Mouse (Mus musculus) CH12.LX (cell line): ENCODE results near the gene Apom. TPM values are rescaled to one million over a fixed set of nuclear protein-coding genes. Genes with fewer than 3 reads are reported as not detected.

Experiments used
- DNase-seq: peaks from one replicate; pipeline ENCODE4 v3.0.0-alpha.2; 2013; ENCODE audit errors: extremely low read depth
- H3K27ac ChIP-seq: 2 replicates; pipeline ENCODE4 v1.5.1; 2012; ENCODE audit warnings: low read depth, mild to moderate bottlenecking, control low read depth, moderate library complexity; ENCODE audit not compliant: insufficient read depth
- H3K27me3 ChIP-seq: replicated peaks from 2 replicates; pipeline ENCODE3; 2012; ENCODE audit warnings: inconsistent platforms
- H3K36me3 ChIP-seq, 2 experiments: replicated peaks in 1 of 2; 2 replicates each; pipeline versions ENCODE3 to v1.6.1; 2012; ENCODE audit warnings: inconsistent platforms in 1 of 2, low read length in 1 of 2, mild to moderate bottlenecking in 1 of 2, mixed read lengths in 1 of 2, moderate library complexity in 1 of 2; ENCODE audit not compliant: control insufficient read depth in 1 of 2, insufficient read depth in 1 of 2
- H3K4me1 ChIP-seq, 2 experiments: 2 replicates each; pipeline ENCODE4 v1.6.1; 2012; ENCODE audit warnings: inconsistent platforms in 1 of 2, moderate library complexity in 1 of 2; ENCODE audit not compliant: insufficient read depth in 2 of 2, control insufficient read depth in 1 of 2
- H3K4me2 ChIP-seq: 2 replicates; pipeline ENCODE4 v1.6.1; 2012; ENCODE audit warnings: low read depth, mild to moderate bottlenecking, control low read depth; ENCODE audit not compliant: poor library complexity, insufficient read depth, severe bottlenecking
- H3K4me3 ChIP-seq, 3 experiments: fragments of 150-350 bp in 1 of 3; sonication (generic) in 1 of 3; replicated peaks in 1 of 3; 2 replicates each; pipeline versions ENCODE3 to v1.5.1; 2011 to 2012; ENCODE audit warnings: low read depth in 2 of 3, low read length in 2 of 3, mild to moderate bottlenecking in 2 of 3, moderate library complexity in 2 of 3, control low read depth in 1 of 3, improper control_type of control experiment in 1 of 3, inconsistent platforms in 1 of 3, mixed read lengths in 1 of 3; ENCODE audit not compliant: poor library complexity in 1 of 3
- H3K79me2 ChIP-seq: replicated peaks from 2 replicates; pipeline ENCODE4 v1.6.1; 2012; ENCODE audit warnings: mild to moderate bottlenecking, moderate library complexity; ENCODE audit not compliant: control insufficient read depth, poor library complexity, insufficient read depth, severe bottlenecking; ENCODE audit errors: extremely low read depth
- H3K9ac ChIP-seq: 2 replicates; pipeline ENCODE4 v1.6.1; 2012; ENCODE audit warnings: low read depth, mild to moderate bottlenecking, control low read depth, moderate library complexity; ENCODE audit not compliant: insufficient read depth
- H3K9me3 ChIP-seq: replicated peaks from 2 replicates; pipeline ENCODE3; 2012; ENCODE audit warnings: low read length, inconsistent platforms, mixed read lengths
- BHLHE40 ChIP-seq: IDR thresholded peaks from 2 replicates; pipeline ENCODE4 v1.6.1; 2011; ENCODE audit warnings: mild to moderate bottlenecking, low read depth, low read length, improper control_type of control experiment
- CHD1 ChIP-seq: IDR thresholded peaks from 2 replicates; pipeline ENCODE4 v1.6.1; 2012; ENCODE audit warnings: low read depth, low read length, improper control_type of control experiment, inconsistent platforms
- CHD2 ChIP-seq: IDR thresholded peaks from 2 replicates; pipeline ENCODE4 v1.6.1; 2011; ENCODE audit warnings: low read length, improper control_type of control experiment
- CTCF ChIP-seq, 2 experiments: IDR thresholded peaks in 1 of 2; conservative IDR thresholded peaks in 1 of 2; 2 replicates each; pipeline ENCODE4 v1.5.1; 2011 to 2012; ENCODE audit warnings: low read depth in 2 of 2, low read length in 2 of 2, improper control_type of control experiment in 1 of 2, inconsistent platforms in 1 of 2, mild to moderate bottlenecking in 1 of 2, moderate library complexity in 1 of 2
- E2F4 ChIP-seq: IDR thresholded peaks from 2 replicates; pipeline ENCODE4 v1.6.1; 2011; ENCODE audit warnings: low read depth, low read length, improper control_type of control experiment; ENCODE audit not compliant: insufficient replicate concordance
- GABPA ChIP-seq: IDR thresholded peaks from 2 replicates; pipeline ENCODE4 v1.6.1; 2012; ENCODE audit warnings: low read depth, low read length, improper control_type of control experiment, inconsistent platforms; ENCODE audit not compliant: insufficient replicate concordance
- IRF4 ChIP-seq: IDR thresholded peaks from 2 replicates; pipeline ENCODE4 v1.6.1; 2014; ENCODE audit warnings: low read depth, mild to moderate bottlenecking, inconsistent platforms, low read length, improper control_type of control experiment
- KAT2A ChIP-seq: IDR thresholded peaks from 2 replicates; pipeline ENCODE4 v1.6.1; 2012; ENCODE audit warnings: low read length, improper control_type of control experiment, inconsistent platforms; ENCODE audit not compliant: insufficient replicate concordance
- MXI1 ChIP-seq: IDR thresholded peaks from 2 replicates; pipeline ENCODE4 v1.6.1; 2011; ENCODE audit warnings: mild to moderate bottlenecking, low read depth, low read length, improper control_type of control experiment
- MYC ChIP-seq: IDR thresholded peaks from 2 replicates; pipeline ENCODE4 v1.6.1; 2011; ENCODE audit warnings: low read depth, mild to moderate bottlenecking, improper control_type of control experiment, low read length
- NRF1 ChIP-seq: IDR thresholded peaks from 2 replicates; pipeline ENCODE4 v1.6.1; 2014; ENCODE audit warnings: low read depth, mild to moderate bottlenecking, inconsistent platforms, low read length, improper control_type of control experiment, moderate library complexity
- RAD21 ChIP-seq: IDR thresholded peaks from 2 replicates; pipeline ENCODE4 v1.6.1; 2011; ENCODE audit warnings: low read depth, mild to moderate bottlenecking, low read length, improper control_type of control experiment, moderate library complexity
- SMC3 ChIP-seq: IDR thresholded peaks from 2 replicates; pipeline ENCODE4 v1.6.1; 2011; ENCODE audit warnings: low read depth, low read length, improper control_type of control experiment
- ZMIZ1 ChIP-seq: IDR thresholded peaks from 2 replicates; pipeline ENCODE4 v1.6.1; 2012; ENCODE audit warnings: low read depth, mild to moderate bottlenecking, inconsistent platforms, low read length, improper control_type of control experiment
- dilution Hi-C: fragments of 300-500 bp; cut with MboI; formaldehyde crosslinking; loops from 2 replicates; pipeline ENCODE4 v1.14.3; 2020; ENCODE audit warnings: low sequenced_read_pairs; ENCODE audit not compliant: extremely low pct_unique_long_range_greater_than_20kb, extremely low pct_ligation_motif_present
- in situ Hi-C: fragments of 300-500 bp; cut with MboI; formaldehyde crosslinking; loops from 3 replicates; pipeline ENCODE4 v1.14.3; 2019; ENCODE audit warnings: low sequenced_read_pairs, low pct_ligation_motif_present, low pct_unique_long_range_greater_than_20kb, mixed read lengths
- polyA plus RNA-seq: library from polyadenylated mRNA; unstranded; fragments of >175 nt; gene quantifications from 2 replicates; pipeline ENCODE4 v1.2.1, GENCODE M21; 2012; ENCODE audit warnings: low read depth; ENCODE audit not compliant: insufficient read length
- total RNA-seq, 2 experiments: library from RNA; depleted of rRNA; stranded (reverse); fragments of 300-350 nt in 1 of 2; fragments of >200 nt in 1 of 2; gene quantifications; 2 replicates each; pipeline ENCODE4 v1.2.3; 2012 to 2014

Apom gene
- total and polyA plus RNA-seq, 3 experiments, result 0.39 TPM; not detected in 2

DNA sequence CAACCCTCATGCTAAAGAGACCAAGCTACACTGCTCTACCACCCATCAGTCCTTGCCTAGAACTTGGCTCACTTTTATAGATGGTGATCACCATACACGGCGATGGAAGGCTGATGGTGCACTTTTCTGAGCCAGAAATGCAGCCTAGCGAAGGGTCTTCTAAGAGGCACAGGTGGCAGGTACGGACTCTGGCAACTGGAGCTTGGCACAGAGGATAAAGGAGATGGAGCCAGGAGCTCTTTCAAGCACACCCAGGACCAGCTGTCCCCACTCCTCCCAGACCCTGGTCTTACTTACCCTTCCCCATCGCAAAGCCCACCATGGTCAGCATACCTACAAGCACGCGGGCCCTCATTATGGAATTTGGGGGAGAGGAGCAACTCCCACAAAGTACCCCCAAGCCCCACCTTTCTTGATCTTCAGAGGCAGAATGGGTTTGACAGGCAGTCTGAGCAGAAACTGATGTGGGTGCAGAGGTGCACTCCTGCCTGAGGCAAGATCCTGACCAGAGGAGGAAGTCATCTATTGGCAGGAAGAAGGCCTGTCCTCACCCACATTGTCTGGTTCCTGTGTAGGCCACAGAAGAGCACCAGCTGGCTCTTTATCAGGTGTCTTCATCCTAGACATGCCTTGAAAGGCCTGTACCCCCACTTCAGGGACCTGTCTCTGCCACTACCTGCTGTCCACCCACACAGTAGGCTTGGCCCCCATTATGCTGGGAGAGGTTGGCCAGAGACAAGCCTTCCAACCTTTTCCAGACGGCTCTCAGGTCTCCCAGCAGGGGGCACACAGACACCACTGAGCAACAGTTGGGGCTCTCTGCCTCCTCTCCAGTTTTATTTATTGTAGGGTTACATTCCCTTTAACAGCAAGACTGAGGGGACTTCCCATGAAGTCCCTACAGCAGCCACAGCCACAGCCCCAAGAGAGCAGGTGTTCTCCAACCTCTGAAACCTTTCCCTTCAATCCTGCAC is 16.5 kb downstream of the Apom start, which contains the start of gene Ly6g5b:
Ly6g5b (minus strand) TSS at position 383 of the 974 bp plus-strand sequence.
- Histone ChIP-seq H3K27me3 (no peaks in the 10 kb centered on the region), H3K36me3 (peaks cover 44 to 59% of the 10 kb centered on the region in 2 experiments), H3K9ac (no peak within 1 kb of the TSS), H3K4me3 (no peak within 1 kb of the TSS), H3K79me2 (peaks cover 11% of the 10 kb centered on the region), H3K4me2 (no peak within 1 kb of the TSS), H3K27ac (no peak within 1 kb of the TSS), H3K9me3 (no peaks in the 10 kb centered on the region), H3K4me1 (peaks cover 0 to 24% of the 10 kb centered on the region in 2 experiments; a peak in 2 of 4 replicates)
- in situ Hi-C loops (loop anchor here (5.0 to 10.0 kb wide), 2 partner anchors 91 to 117 kb away; partner anchors contain the start of genes Atp6v1g2 and Sapcd1), dilution Hi-C loops (no loop called here)
- peak; percentile 58 for DNase-seq
- TF ChIP-seq RAD21 (peak; percentile 63), GABPA (no peak), CHD2 (no peak), CTCF (conservative IDR thresholded peaks at IDR 0.05 in 1 of 2, IDR thresholded peaks at IDR 0.05 in 1 of 2; ENCODE audit: low read depth in 2 of 2, low read length in 2 of 2) (peak; percentile 22 to 66; a peak in 2 of 4 replicates), SMC3 (peak; percentile 51)

DNA sequence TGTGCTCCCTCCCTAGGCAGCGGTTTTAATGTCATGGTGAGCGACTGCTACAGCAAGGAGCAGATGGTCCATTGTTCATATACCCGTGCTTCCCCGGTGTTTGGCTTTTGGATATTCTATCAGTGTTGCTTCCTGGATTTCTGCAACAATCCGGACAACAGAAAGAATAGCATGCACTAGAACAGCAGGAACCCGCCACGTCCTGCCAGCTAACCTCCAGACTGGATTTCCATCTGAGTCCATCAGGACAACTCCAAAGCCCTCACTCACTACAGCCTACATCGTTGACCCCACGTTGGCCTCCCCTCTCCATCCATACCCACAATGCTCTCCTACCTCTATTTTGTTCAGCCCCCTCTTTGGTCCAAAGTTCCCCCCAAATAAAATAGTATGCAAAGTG is 20.1 kb downstream of the Apom start:
- Histone ChIP-seq H3K4me1 (peaks cover 0 to 14% of the 10 kb centered on the region in 2 experiments; a peak in 2 of 4 replicates), H3K9ac (no peak overlapping the region), H3K79me2 (no peaks in the 10 kb centered on the region), H3K4me3 (no peak overlapping the region), H3K27ac (no peak overlapping the region), H3K9me3 (no peaks in the 10 kb centered on the region), H3K36me3 (peaks cover 25 to 34% of the 10 kb centered on the region in 2 experiments), H3K4me2 (no peak overlapping the region), H3K27me3 (no peaks in the 10 kb centered on the region)
- dilution Hi-C loops (no loop called here), in situ Hi-C loops (loop anchor here (10.0 kb wide), 1 partner anchor 87 kb away; the partner anchor contains the start of gene Sapcd1)
- no peak for TF ChIP-seq BHLHE40
- TF ChIP-seq IRF4, result no peak
- no peak for TF ChIP-seq KAT2A
- no peak for TF ChIP-seq MXI1
- TF ChIP-seq CHD1, result no peak
- TF ChIP-seq ZMIZ1, result no peak
- TF ChIP-seq NRF1, result no peak
- TF ChIP-seq GABPA, result no peak
- TF ChIP-seq E2F4, result no peak
- TF ChIP-seq MYC, result no peak
- DNase-seq, result no peak
